Mouse (Mus musculus) stomach, embryonic 16.5 days (tissue): ENCODE measurements around the gene Ntn1. TPM values are rescaled to one million over a fixed set of nuclear protein-coding genes. Genes with fewer than 3 reads are reported as not detected.
A peak's percentile ranks its signal among the peaks of the same experiment; 100 is the strongest.

Experiments
- ATAC-seq: fragments of 200-750 bp; cut with Nextera tagmentation; 2 replicates; pipeline ENCODE4 v1.8.0; 2017; ENCODE audit warnings: moderate number of reproducible peaks, moderate TSS enrichment; ENCODE audit not compliant: insufficient read depth, low FRiP score
- H3K27ac ChIP-seq: fragments of 300-500 bp; sonication (generic); 2 replicates; pipeline ENCODE4 v1.5.1; 2014; ENCODE audit warnings: low read length
- H3K27me3 ChIP-seq: fragments of 300-500 bp; sonication (generic); 2 replicates; pipeline ENCODE4 v1.6.1; 2014; ENCODE audit warnings: low read length, control low read depth, mixed read lengths; ENCODE audit not compliant: control insufficient read depth, insufficient read depth
- H3K36me3 ChIP-seq: fragments of 300-500 bp; sonication (generic); 2 replicates; pipeline ENCODE4 v1.6.1; 2014; ENCODE audit warnings: low read length; ENCODE audit not compliant: control insufficient read depth, insufficient read depth
- H3K4me1 ChIP-seq: fragments of 300-500 bp; sonication (generic); 2 replicates; pipeline ENCODE4 v1.6.1; 2014; ENCODE audit warnings: low read length, control low read depth, mixed read lengths; ENCODE audit not compliant: control insufficient read depth, insufficient read depth
- H3K4me2 ChIP-seq: fragments of 300-500 bp; sonication (generic); 2 replicates; pipeline ENCODE4 v1.6.1; 2014; ENCODE audit warnings: low read depth, low read length, mixed read lengths
- H3K4me3 ChIP-seq: fragments of 300-500 bp; sonication (generic); replicated peaks from 2 replicates; pipeline ENCODE4 v1.5.1; 2014; ENCODE audit warnings: mild to moderate bottlenecking, low read length
- H3K9ac ChIP-seq: fragments of 300-500 bp; sonication (generic); 2 replicates; pipeline ENCODE4 v1.6.1; 2014; ENCODE audit warnings: low read length
- H3K9me3 ChIP-seq: fragments of 300-500 bp; sonication (generic); replicated peaks from 2 replicates; pipeline ENCODE4 v1.6.1; 2016; ENCODE audit warnings: low read length, control low read depth; ENCODE audit not compliant: control insufficient read depth
- WGBS: fragments of 180-500 bp; shearing (Covaris S2); extraction: QIAGEN DNeasy Blood & Tissue Kit; methylation state at CpG from one replicate; pipeline ENCODE4 v1.1.7; 2014; 5-methylcytosine and 5-hydroxymethylcytosine counted together
- polyA plus RNA-seq: library from polyadenylated mRNA; unstranded; fragments of >200 nt; fragmentation: Nextera tagmentation; extraction: Ambion mirVana; gene quantifications from 2 replicates; pipeline ENCODE4 v1.2.1, GENCODE M21; 2015

The Ntn1 gene
- polyA plus RNA-seq, 1 experiment from 2014 or later: 13.5 TPM

- H3K4me3 ChIP-seq: no peak overlapping the region
- no peak overlapping the region for H3K9ac ChIP-seq
- H3K9me3 ChIP-seq: no peaks in the 10 kb centered on the region
- H3K4me2 ChIP-seq: no peak overlapping the region
- ATAC-seq: no peak
- peaks cover 36% of the 10 kb centered on the region for H3K4me1 ChIP-seq
- 59% methylated on average over 1 of the region's 1 CpGs for WGBS
- H3K27me3 ChIP-seq: peaks cover 10% of the 10 kb centered on the region
- H3K36me3 ChIP-seq: no peaks in the 10 kb centered on the region
- H3K27ac ChIP-seq: no peak overlapping the region
Observed at GRCm38 (mm10) chr11:68381833-68382232, 18.8 kb downstream of the Ntn1 start.

DNA sequence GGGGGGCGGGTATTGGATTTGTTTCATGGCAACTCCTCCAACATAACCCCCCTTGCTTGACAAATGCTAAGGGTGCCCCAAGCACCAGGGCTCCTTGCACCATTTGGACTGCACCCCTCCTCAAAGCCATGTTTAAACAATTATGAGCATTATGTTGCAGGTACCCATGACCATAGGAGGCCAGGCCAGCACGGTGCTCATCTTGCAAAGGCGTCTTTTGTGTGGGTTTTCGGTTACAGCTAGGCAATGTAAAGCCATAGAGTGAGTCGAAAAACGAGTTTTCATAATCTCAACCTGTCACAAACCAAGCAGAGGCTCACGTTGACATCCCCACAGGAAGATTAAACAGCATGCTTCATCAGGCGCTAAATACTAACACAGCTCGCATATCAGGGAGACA is 19.3 kb downstream of the Ntn1 start:
- H3K4me2 ChIP-seq: no peak overlapping the region
- H3K9ac ChIP-seq: no peak overlapping the region
- no peaks in the 10 kb centered on the region for H3K36me3 ChIP-seq
- no peak for ATAC-seq
- H3K4me1 ChIP-seq: peaks cover 36% of the 10 kb centered on the region
- 68% methylated on average over 9 of the region's 9 CpGs for whole genome bisulfite sequencing
- H3K4me3 ChIP-seq: no peak overlapping the region
- peaks cover 10% of the 10 kb centered on the region for H3K27me3 ChIP-seq
- H3K9me3 ChIP-seq: no peaks in the 10 kb centered on the region
- H3K27ac ChIP-seq: no peak overlapping the region

DNA sequence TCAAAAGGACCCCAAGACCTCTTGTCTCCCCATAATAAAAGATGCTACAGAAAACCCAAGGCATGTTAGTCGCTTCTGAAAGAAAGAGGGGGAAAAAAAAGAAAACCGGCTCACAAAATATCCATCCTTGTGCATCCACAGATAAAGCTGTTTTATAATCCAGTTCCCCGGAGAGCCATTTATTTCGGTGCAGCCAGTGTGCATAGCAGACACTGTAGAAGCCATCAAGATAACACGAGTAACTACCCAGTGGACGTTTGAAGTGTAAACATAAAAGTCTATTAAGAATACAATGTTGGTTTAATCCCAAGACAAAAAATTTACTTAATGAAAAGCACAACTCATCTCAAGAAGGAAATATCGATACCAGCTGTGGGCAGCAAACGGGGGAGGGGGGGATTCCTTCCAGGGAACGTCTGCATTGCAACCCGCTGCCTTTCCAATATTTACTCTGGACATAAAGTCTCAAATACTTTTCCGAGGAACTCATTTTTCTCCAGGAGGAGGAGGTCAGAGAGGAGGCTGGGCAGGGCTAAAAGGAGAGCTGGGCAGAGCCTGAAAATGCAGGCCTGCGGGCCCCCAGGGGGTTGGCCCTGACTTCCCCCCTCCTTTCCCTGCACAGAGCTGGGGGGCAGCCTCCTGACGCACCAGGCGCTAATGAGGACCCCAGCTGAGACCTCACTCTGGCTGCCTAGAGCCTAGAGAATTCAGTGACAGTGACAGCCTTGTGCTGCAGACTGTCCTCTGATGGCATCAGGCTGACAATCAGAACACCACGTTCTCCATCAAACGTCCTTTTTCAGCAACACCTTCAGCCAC is 21.5 kb downstream of the Ntn1 start:
- ATAC-seq: peak; percentile 78
- Histone ChIP-seq H3K9me3 (no peaks in the 10 kb centered on the region), H3K4me1 (peaks cover 22% of the 10 kb centered on the region), H3K36me3 (no peaks in the 10 kb centered on the region), H3K27ac (peak overlapping the region; percentile 61), H3K27me3 (no peaks in the 10 kb centered on the region; the same call in 1 of the 2 replicates), H3K9ac (peak overlapping the region; percentile 49), H3K4me3 (no peak overlapping the region), H3K4me2 (peak overlapping the region; percentile 30; the same call in 1 of the 2 replicates)
- 9% methylated on average over 16 of the region's 16 CpGs for WGBS

DNA sequence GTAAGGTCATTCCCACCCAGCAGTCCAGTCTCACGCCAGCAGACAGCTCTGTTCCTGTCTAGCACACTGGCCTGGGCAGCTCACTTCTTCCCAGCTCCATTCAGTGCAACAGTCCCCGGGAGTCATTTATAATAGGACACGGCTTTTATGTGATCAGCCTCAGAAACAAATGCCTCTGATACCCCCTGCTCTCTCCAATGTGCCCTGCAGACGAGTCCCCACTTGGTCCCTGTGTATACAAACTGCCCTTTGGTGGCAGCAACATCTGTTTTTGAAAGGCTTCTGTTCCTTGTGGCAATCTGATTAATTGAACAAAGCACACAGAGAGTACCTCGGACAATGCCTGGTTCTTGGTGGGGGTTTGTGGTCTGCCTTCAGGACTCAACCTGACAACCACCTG is 22.2 kb downstream of the Ntn1 start:
- 37% methylated on average over 5 of the region's 5 CpGs for WGBS
- Histone ChIP-seq H3K27me3 (no peaks in the 10 kb centered on the region; the same call in 1 of the 2 replicates), H3K4me2 (0 out of 2 replicates have a peak overlapping the region, but pooled peaks have one; percentile 30), H3K4me3 (no peak overlapping the region), H3K9me3 (no peaks in the 10 kb centered on the region), H3K4me1 (peaks cover 22% of the 10 kb centered on the region), H3K27ac (peak overlapping the region; percentile 31; the same call in 1 of the 2 replicates), H3K36me3 (no peaks in the 10 kb centered on the region), H3K9ac (peak overlapping the region; percentile 25; the same call in 1 of the 2 replicates)
- peak; percentile 25; the same call in 1 of the 2 replicates for ATAC-seq

GRCm38 (mm10) chr11:68373105-68373504 is 27.5 kb downstream of the Ntn1 start:
- Histone ChIP-seq H3K27me3 (no peaks in the 10 kb centered on the region), H3K27ac (no peak overlapping the region), H3K9ac (no peak overlapping the region), H3K4me3 (no peak overlapping the region), H3K4me1 (peaks cover 9% of the 10 kb centered on the region; the same call in 1 of the 2 replicates), H3K9me3 (no peaks in the 10 kb centered on the region), H3K4me2 (no peak overlapping the region), H3K36me3 (no peaks in the 10 kb centered on the region)
- 61% methylated on average over 10 of the region's 10 CpGs for WGBS
- ATAC-seq: no peak

DNA sequence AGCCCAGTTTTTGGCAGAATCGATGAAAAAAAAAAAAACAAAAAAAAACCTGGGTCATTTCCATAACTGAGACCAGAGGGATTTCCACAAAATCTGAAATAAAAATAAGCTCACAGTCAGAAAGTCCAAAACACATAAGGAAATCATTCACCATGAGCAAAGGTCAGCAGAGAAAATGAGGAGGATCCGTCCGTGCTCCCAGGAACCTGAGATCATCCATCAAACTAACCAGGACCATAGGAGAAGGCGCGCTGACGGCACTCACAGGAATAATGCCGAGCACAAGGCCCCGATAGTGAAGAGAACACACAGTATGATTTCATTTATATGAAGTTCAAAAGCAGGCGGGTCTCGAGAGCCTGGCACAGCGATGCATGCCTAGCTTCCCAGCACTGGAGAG is 29.0 kb downstream of the Ntn1 start:
- H3K36me3 ChIP-seq: no peaks in the 10 kb centered on the region
- H3K9ac ChIP-seq: no peak overlapping the region
- no peak overlapping the region for H3K4me2 ChIP-seq
- no peak for ATAC-seq
- H3K4me3 ChIP-seq: no peak overlapping the region
- H3K27ac ChIP-seq: no peak overlapping the region; the same call in 1 of the 2 replicates
- H3K9me3 ChIP-seq: no peaks in the 10 kb centered on the region
- H3K27me3 ChIP-seq: no peaks in the 10 kb centered on the region
- 58% methylated on average over 11 of the region's 11 CpGs for WGBS
- peaks cover 11% of the 10 kb centered on the region; the same call in 1 of the 2 replicates for H3K4me1 ChIP-seq

DNA sequence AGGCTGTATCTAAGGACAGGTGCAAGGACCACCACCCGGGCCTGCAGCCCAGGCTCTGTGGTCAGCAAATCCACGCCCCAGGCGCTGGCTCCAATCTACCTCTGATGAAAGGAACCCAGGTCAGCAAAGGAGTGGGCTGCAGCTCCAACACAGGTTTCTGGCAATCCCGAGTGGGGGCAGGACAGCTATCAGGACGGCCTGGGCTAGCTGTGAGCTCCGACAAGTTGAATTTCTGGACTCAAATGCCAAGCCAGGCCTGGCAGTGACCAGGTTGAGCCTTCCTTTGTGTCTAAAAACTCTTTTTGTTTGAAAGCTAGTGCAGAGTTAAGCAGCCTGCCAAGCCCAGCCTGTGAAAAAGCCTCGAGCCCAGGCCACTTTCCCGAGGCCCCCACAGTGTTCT is 43.7 kb downstream of the Ntn1 start:
- H3K27ac ChIP-seq: no peak overlapping the region
- H3K4me2 ChIP-seq: no peak overlapping the region
- H3K27me3 ChIP-seq: no peaks in the 10 kb centered on the region
- 0 out of 2 replicates have a peak, but pooled peaks cover 4% of the 10 kb centered on the region for H3K9me3 ChIP-seq
- H3K9ac ChIP-seq: no peak overlapping the region
- H3K36me3 ChIP-seq: no peaks in the 10 kb centered on the region
- no peak for ATAC-seq
- no peaks in the 10 kb centered on the region for H3K4me1 ChIP-seq
- H3K4me3 ChIP-seq: no peak overlapping the region
- 77% methylated on average over 8 of the region's 8 CpGs for WGBS

DNA sequence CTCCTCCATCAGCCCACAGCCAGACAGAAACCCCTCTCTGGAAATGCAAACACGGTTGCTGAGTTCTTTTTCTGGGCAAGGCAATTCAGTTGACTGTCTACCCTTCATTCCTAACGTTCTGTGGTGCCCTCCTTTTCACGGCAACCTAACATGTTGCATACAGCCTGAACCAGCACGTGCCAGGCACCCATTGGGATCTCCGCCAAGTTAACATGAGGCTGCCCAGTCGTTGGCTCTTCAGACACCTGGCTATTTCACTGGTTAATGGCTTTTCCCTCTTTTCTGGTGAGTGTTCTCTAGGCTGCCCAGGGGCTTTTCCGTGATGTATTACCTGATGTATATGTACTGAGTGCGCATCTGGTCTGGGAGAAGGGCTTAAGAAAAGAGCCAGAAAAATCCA is 45.1 kb downstream of the Ntn1 start:
- ATAC-seq: no peak
- H3K9me3 ChIP-seq: 0 out of 2 replicates have a peak, but pooled peaks cover 4% of the 10 kb centered on the region
- no peaks in the 10 kb centered on the region for H3K27me3 ChIP-seq
- no peaks in the 10 kb centered on the region for H3K36me3 ChIP-seq
- no peak overlapping the region for H3K4me2 ChIP-seq
- no peaks in the 10 kb centered on the region for H3K4me1 ChIP-seq
- no peak overlapping the region for H3K9ac ChIP-seq
- WGBS: 60% methylated on average over 8 of the region's 8 CpGs
- H3K27ac ChIP-seq: no peak overlapping the region
- H3K4me3 ChIP-seq: no peak overlapping the region

DNA sequence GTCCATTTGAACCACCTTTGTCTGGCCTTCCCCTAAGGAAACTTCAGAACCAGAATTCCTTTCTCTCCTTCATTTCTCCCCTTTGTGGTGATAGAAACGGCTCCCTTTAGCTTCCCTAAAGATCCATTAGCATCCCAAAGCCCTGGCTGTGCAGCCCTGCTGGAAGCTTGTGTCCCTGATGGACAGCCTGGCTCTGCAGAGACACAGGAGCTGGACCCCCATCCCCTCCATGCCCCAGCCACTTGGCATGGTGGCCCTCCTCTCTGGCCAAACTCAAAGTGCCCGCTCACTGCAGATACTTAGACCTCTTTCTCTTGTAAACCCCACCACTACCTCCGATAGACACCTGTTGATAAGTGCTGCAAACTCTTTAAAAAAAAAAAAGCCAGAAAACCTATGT is 45.8 kb downstream of the Ntn1 start:
- WGBS: 76% methylated on average over 3 of the region's 3 CpGs
- Histone ChIP-seq H3K27me3 (no peaks in the 10 kb centered on the region), H3K4me3 (no peak overlapping the region), H3K4me2 (no peak overlapping the region), H3K9me3 (0 out of 2 replicates have a peak, but pooled peaks cover 4% of the 10 kb centered on the region), H3K4me1 (no peaks in the 10 kb centered on the region), H3K9ac (no peak overlapping the region), H3K36me3 (no peaks in the 10 kb centered on the region), H3K27ac (no peak overlapping the region)
- ATAC-seq: no peak
